Mouse (Mus musculus): Measurements from ENCODE around the gene Eng. TPM values are rescaled to one million over a fixed set of nuclear protein-coding genes. Genes with fewer than 3 reads are reported as not detected.

Eng gene
- polyA plus RNA-seq, 1 experiment: 1.1 TPM

DNA sequence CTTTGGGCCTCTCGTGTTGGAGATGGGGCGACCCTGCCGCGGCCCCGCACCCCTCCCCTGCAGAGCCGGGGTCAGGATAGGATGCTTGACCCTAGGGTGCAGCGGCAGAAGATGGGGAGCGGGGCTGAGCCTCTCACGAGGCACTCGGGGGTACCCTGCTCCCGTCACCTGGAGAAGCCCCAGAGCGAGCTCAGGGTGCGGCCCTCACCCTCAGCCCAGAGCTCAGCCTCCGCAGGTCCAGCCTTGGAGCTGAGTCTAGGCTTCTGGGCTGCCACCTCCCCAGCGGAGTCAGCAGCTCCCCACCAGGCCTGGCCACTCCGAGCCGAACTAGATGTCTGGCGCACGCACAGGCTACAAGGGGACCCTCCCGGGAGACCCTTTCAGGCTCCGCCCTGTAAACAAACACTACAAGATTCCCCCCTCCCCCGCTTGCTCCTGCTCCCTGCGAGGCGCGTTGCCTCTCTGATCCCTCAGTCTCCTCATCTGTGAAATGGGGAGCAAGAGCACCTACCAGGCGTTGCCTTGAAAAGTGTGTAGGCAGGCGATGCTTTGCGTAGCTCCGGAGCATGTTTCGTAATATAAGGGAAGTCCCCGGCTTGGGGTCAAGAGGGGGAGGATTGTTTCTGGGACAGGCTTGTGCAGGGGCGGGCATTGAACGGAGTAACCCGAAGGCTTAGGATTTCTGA is 39.0 kb upstream of the Eng start:
- H3K79me3 ChIP-seq (ENCODE audit: low read depth): peaks cover 17% of the 10 kb centered on the region

DNA sequence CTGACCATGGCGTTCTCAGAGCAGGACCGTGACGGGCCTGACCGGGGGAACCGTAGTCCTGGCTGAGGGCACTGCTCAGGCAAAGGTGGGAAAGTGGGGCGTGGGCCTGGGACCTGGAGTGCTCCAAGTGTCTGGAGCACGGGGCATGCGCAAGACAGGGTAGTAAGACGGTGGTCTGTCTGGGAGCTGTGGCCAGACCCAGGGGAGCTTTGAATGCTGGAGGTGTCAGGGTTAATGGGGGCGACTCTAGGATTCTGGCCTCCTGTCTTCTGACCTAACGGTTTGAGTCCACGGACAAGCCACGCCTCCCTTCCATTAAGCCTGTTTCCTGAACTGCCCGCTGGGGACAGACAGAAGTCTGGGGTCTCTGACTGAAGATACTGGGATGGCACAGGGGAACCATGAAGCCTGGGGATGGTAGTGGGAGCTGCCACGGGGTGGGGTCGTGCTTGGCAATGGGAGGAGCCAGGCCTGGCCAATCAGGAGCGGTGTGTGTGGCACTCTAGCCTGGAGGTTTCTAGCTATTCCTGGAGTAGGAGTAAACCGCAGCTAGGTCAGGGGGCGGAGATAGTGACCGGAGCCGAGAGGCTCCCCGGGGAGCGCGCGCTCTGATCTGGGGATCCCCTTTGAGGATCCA is 38.1 kb upstream of the Eng start:
- peak overlapping the region; percentile 60 for H3ac ChIP-seq (ENCODE audit: control insufficient read depth, insufficient read length, low read depth)
- peak overlapping the region; percentile 94 for H3K4me3 ChIP-seq (ENCODE audit: insufficient read depth, poor library complexity, severe bottlenecking)
- H3K79me3 ChIP-seq (ENCODE audit: low read depth): peaks cover 17% of the 10 kb centered on the region
- peaks cover 18% of the 10 kb centered on the region for H3K36me3 ChIP-seq (ENCODE audit: control insufficient read depth, insufficient read depth)
- no peak for TF ChIP-seq MAX (IDR thresholded peaks at IDR 0.05)
- TF ChIP-seq CEBPB (IDR thresholded peaks at IDR 0.05; ENCODE audit: low read depth): no peak
- no peak for TF ChIP-seq FOSL1 (IDR thresholded peaks at IDR 0.05; ENCODE audit: insufficient read depth, low read length, poor library complexity, severe bottlenecking)
- TF ChIP-seq MYOG (IDR thresholded peaks at IDR 0.05; ENCODE audit: control insufficient read depth, extremely low read depth, insufficient read length): no peak
- TF ChIP-seq CTCF (IDR thresholded peaks at IDR 0.05; ENCODE audit: control insufficient read depth, insufficient read depth, insufficient read length): no peak
- no peak for TF ChIP-seq MYOD1 (IDR thresholded peaks at IDR 0.05; ENCODE audit: control insufficient read depth, insufficient read length, low read depth)
- no peak for TF ChIP-seq USF1 (IDR thresholded peaks at IDR 0.05; ENCODE audit: low read depth)
- no peaks in the 10 kb centered on the region for H3K27me3 ChIP-seq (ENCODE audit: control insufficient read depth, insufficient read depth, insufficient read length)
- H3K79me2 ChIP-seq (ENCODE audit: control insufficient read depth, insufficient read depth): peaks cover 53% of the 10 kb centered on the region

More for the DNA sequence above, 39.0 kb upstream of the Eng start:
- peak overlapping the region; percentile 94 for H3K4me3 ChIP-seq (ENCODE audit: insufficient read depth, poor library complexity, severe bottlenecking)
- H3ac ChIP-seq (ENCODE audit: control insufficient read depth, insufficient read length, low read depth): peak overlapping the region; percentile 89
- no peaks in the 10 kb centered on the region for H3K27me3 ChIP-seq (ENCODE audit: control insufficient read depth, insufficient read depth, insufficient read length)
- peaks cover 51% of the 10 kb centered on the region for H3K79me2 ChIP-seq (ENCODE audit: control insufficient read depth, insufficient read depth)
- peaks cover 10% of the 10 kb centered on the region for H3K36me3 ChIP-seq (ENCODE audit: control insufficient read depth, insufficient read depth)
- no peak for TF ChIP-seq CTCF (IDR thresholded peaks at IDR 0.05; ENCODE audit: control insufficient read depth, insufficient read depth, insufficient read length)
- no peak for TF ChIP-seq MYOD1 (IDR thresholded peaks at IDR 0.05; ENCODE audit: control insufficient read depth, insufficient read length, low read depth)
- peak; percentile 72 for TF ChIP-seq CEBPB (IDR thresholded peaks at IDR 0.05; ENCODE audit: low read depth)
- TF ChIP-seq MAX (IDR thresholded peaks at IDR 0.05): no peak

GRCm38 (mm10) chr2:32608778-32609435 is 37.5 kb upstream of the Eng start:
- Histone ChIP-seq H3K79me3 (ENCODE audit: low read depth) (peaks cover 17% of the 10 kb centered on the region), H3ac (ENCODE audit: control insufficient read depth, insufficient read length, low read depth) (peak overlapping the region; percentile 31), H3K79me2 (ENCODE audit: control insufficient read depth, insufficient read depth) (peaks cover 53% of the 10 kb centered on the region), H3K4me3 (ENCODE audit: insufficient read depth, poor library complexity, severe bottlenecking) (peak overlapping the region; percentile 94), H3K27me3 (ENCODE audit: control insufficient read depth, insufficient read depth, insufficient read length) (no peaks in the 10 kb centered on the region), H3K36me3 (ENCODE audit: control insufficient read depth, insufficient read depth) (peaks cover 25% of the 10 kb centered on the region)
- no peak for TF ChIP-seq USF1 (IDR thresholded peaks at IDR 0.05; ENCODE audit: low read depth)
- TF ChIP-seq MAX (IDR thresholded peaks at IDR 0.05): no peak
- no peak for TF ChIP-seq MYOG (IDR thresholded peaks at IDR 0.05; ENCODE audit: control insufficient read depth, extremely low read depth, insufficient read length)
- no peak for TF ChIP-seq MYOD1 (IDR thresholded peaks at IDR 0.05; ENCODE audit: control insufficient read depth, insufficient read length, low read depth)
- TF ChIP-seq CEBPB (IDR thresholded peaks at IDR 0.05; ENCODE audit: low read depth): no peak
- TF ChIP-seq CTCF (IDR thresholded peaks at IDR 0.05; ENCODE audit: control insufficient read depth, insufficient read depth, insufficient read length): no peak
- no peak for TF ChIP-seq FOSL1 (IDR thresholded peaks at IDR 0.05; ENCODE audit: insufficient read depth, low read length, poor library complexity, severe bottlenecking)

GRCm38 (mm10) chr2:32610610-32611229 is 35.7 kb upstream of the Eng start:
- Histone ChIP-seq H3K27me3 (ENCODE audit: control insufficient read depth, insufficient read depth, insufficient read length) (no peaks in the 10 kb centered on the region), H3ac (ENCODE audit: control insufficient read depth, insufficient read length, low read depth) (no peak overlapping the region), H3K36me3 (ENCODE audit: control insufficient read depth, insufficient read depth) (peaks cover 40% of the 10 kb centered on the region), H3K79me3 (ENCODE audit: low read depth) (peaks cover 17% of the 10 kb centered on the region), H3K4me3 (ENCODE audit: insufficient read depth, poor library complexity, severe bottlenecking) (no peak overlapping the region), H3K79me2 (ENCODE audit: control insufficient read depth, insufficient read depth) (peaks cover 53% of the 10 kb centered on the region)
- TF ChIP-seq CTCF (IDR thresholded peaks at IDR 0.05; ENCODE audit: control insufficient read depth, insufficient read depth, insufficient read length): no peak
- no peak for TF ChIP-seq FOSL1 (IDR thresholded peaks at IDR 0.05; ENCODE audit: insufficient read depth, low read length, poor library complexity, severe bottlenecking)
- TF ChIP-seq USF1 (IDR thresholded peaks at IDR 0.05; ENCODE audit: low read depth): no peak
- no peak for TF ChIP-seq CEBPB (IDR thresholded peaks at IDR 0.05; ENCODE audit: low read depth)
- no peak for TF ChIP-seq MAX (IDR thresholded peaks at IDR 0.05)
- no peak for TF ChIP-seq MYOD1 (IDR thresholded peaks at IDR 0.05; ENCODE audit: control insufficient read depth, insufficient read length, low read depth)
- no peak for TF ChIP-seq MYOG (IDR thresholded peaks at IDR 0.05; ENCODE audit: control insufficient read depth, extremely low read depth, insufficient read length)

GRCm38 (mm10) chr2:32612274-32612673 is 34.1 kb upstream of the Eng start:
- H3K79me3 ChIP-seq (ENCODE audit: low read depth): peaks cover 17% of the 10 kb centered on the region
- H3ac ChIP-seq (ENCODE audit: control insufficient read depth, insufficient read length, low read depth): no peak overlapping the region
- TF ChIP-seq USF1 (IDR thresholded peaks at IDR 0.05; ENCODE audit: low read depth): no peak
- no peak for TF ChIP-seq MYOG (IDR thresholded peaks at IDR 0.05; ENCODE audit: control insufficient read depth, extremely low read depth, insufficient read length)
- TF ChIP-seq FOSL1 (IDR thresholded peaks at IDR 0.05; ENCODE audit: insufficient read depth, low read length, poor library complexity, severe bottlenecking): no peak
- no peak for TF ChIP-seq CEBPB (IDR thresholded peaks at IDR 0.05; ENCODE audit: low read depth)
- TF ChIP-seq MYOD1 (IDR thresholded peaks at IDR 0.05; ENCODE audit: control insufficient read depth, insufficient read length, low read depth): no peak
- no peak for TF ChIP-seq MAX (IDR thresholded peaks at IDR 0.05)
- no peak for TF ChIP-seq CTCF (IDR thresholded peaks at IDR 0.05; ENCODE audit: control insufficient read depth, insufficient read depth, insufficient read length)
- H3K4me3 ChIP-seq (ENCODE audit: insufficient read depth, poor library complexity, severe bottlenecking): no peak overlapping the region
- H3K36me3 ChIP-seq (ENCODE audit: control insufficient read depth, insufficient read depth): peaks cover 55% of the 10 kb centered on the region
- H3K79me2 ChIP-seq (ENCODE audit: control insufficient read depth, insufficient read depth): peaks cover 50% of the 10 kb centered on the region
- H3K27me3 ChIP-seq (ENCODE audit: control insufficient read depth, insufficient read depth, insufficient read length): no peaks in the 10 kb centered on the region

Measured in C2C12 (cell line).